Mouse (Mus musculus): Measurements from ENCODE around the gene Hist1h2bc. TPM values are rescaled to one million over a fixed set of nuclear protein-coding genes. Genes with fewer than 3 reads are reported as not detected.

The Hist1h2bc gene
- polyA plus RNA-seq (2012; rRNA removed): 25.7 and 29.8 TPM in 2 replicates

GRCm38 (mm10) chr13:23683755-23684281 is at the start of gene Hist1h2bc, which contains the start of gene Hist1h2ac:
TSS of gene Hist1h2bc (plus strand) at chr13:23684199.
TSS of gene Hist1h2ac (minus strand) at chr13:23683948.

GRCm38 (mm10) chr13:23695514-23695913 is 11.5 kb downstream of the Hist1h2bc start, which contains the start of gene Hist1h1t:
TSS of gene Hist1h1t (plus strand) at chr13:23695814.

GRCm38 (mm10) chr13:23698300-23698693 is 14.3 kb downstream of the Hist1h2bc start, which contains the start of gene Hist1h4c:
TSS of gene Hist1h4c (minus strand) at chr13:23698454.

GRCm38 (mm10) chr13:23710374-23711089 is 26.5 kb downstream of the Hist1h2bc start, which contains the start of gene Hfe:
TSS of gene Hfe (minus strand) at chr13:23710854.

GRCm38 (mm10) chr13:23738677-23739068 is 54.7 kb downstream of the Hist1h2bc start, which contains the start of gene Hist1h1c:
TSS of gene Hist1h1c (plus strand) at chr13:23738808.

Other genes with a start within 250 kb of the Hist1h2bc start
- gene Btn1a1, start 218.3 kb upstream of the Hist1h2bc start, polyA plus RNA-seq (2012; rRNA removed): 0.06 and 0.07 TPM in 2 replicates
- 0.04 and 0.11 TPM in 2 replicates for gene Btn2a2, start 195.3 kb upstream of the Hist1h2bc start, polyA plus RNA-seq (2012; rRNA removed)
- 14.7 and 20.5 TPM in 2 replicates for gene Hist1h4h, start 153.1 kb upstream of the Hist1h2bc start, polyA plus RNA-seq (2012; rRNA removed)
- 187 and 225 TPM in 2 replicates for gene Hist1h2af, start 150.3 kb upstream of the Hist1h2bc start, polyA plus RNA-seq (2012; rRNA removed)
- 16.6 and 25.3 TPM in 2 replicates for gene Hist1h3g, start 148.8 kb upstream of the Hist1h2bc start, polyA plus RNA-seq (2012; rRNA removed)
- 2.4 and 4.0 TPM in 2 replicates for gene Hist1h2bh, start 140.8 kb upstream of the Hist1h2bc start, polyA plus RNA-seq (2012; rRNA removed)
- gene Hist1h3f, start 140.1 kb upstream of the Hist1h2bc start, polyA plus RNA-seq (2012; rRNA removed): 2.5 and 3.5 TPM in 2 replicates
- 10.2 and 14.3 TPM in 2 replicates for gene Hist1h4f, start 132.6 kb upstream of the Hist1h2bc start, polyA plus RNA-seq (2012; rRNA removed)
- gene Hist1h1d, start 130.9 kb upstream of the Hist1h2bc start, polyA plus RNA-seq (2012; rRNA removed): 0.30 and 0.45 TPM in 2 replicates
- gene Hist1h3e, start 121.8 kb upstream of the Hist1h2bc start, polyA plus RNA-seq (2012; rRNA removed): 20.2 and 31.1 TPM in 2 replicates
- 9.2 and 10.5 TPM in 2 replicates for gene Hist1h2ae, start 113.0 kb upstream of the Hist1h2bc start, polyA plus RNA-seq (2012; rRNA removed)
- 17.6 and 25.1 TPM in 2 replicates for gene Hist1h2bg, start 112.8 kb upstream of the Hist1h2bc start, polyA plus RNA-seq (2012; rRNA removed)
- 7.5 and 10.9 TPM in 2 replicates for gene Hist1h2bf, start 110.0 kb upstream of the Hist1h2bc start, polyA plus RNA-seq (2012; rRNA removed)
- 4.5 and 5.4 TPM in 2 replicates for gene Hist1h2ad, start 109.8 kb upstream of the Hist1h2bc start, polyA plus RNA-seq (2012; rRNA removed)
- gene Hist1h3d, start 108.4 kb upstream of the Hist1h2bc start, polyA plus RNA-seq (2012; rRNA removed): 14.9 and 24.5 TPM in 2 replicates
- gene Hist1h4d, start 102.6 kb upstream of the Hist1h2bc start, polyA plus RNA-seq (2012; rRNA removed): 6.8 and 9.8 TPM in 2 replicates
- 2.1 and 2.5 TPM in 2 replicates for gene Hist1h2be, start 63.1 kb upstream of the Hist1h2bc start, polyA plus RNA-seq (2012; rRNA removed)
- gene Hist1h1e, start 61.6 kb upstream of the Hist1h2bc start, polyA plus RNA-seq (2012; rRNA removed): 5.2 and 7.1 TPM in 2 replicates
- gene Hist1h2ac, start 251 bp upstream of the Hist1h2bc start, polyA plus RNA-seq (2012; rRNA removed): 1.2 and 1.3 TPM in 2 replicates
- 0.16 TPM in 1 of 2 replicates, not detected in the other for gene Hist1h1t, start 11.6 kb downstream of the Hist1h2bc start, polyA plus RNA-seq (2012; rRNA removed)
- 7.0 and 8.6 TPM in 2 replicates for gene Hist1h4c, start 14.3 kb downstream of the Hist1h2bc start, polyA plus RNA-seq (2012; rRNA removed)
- 2.3 and 2.4 TPM in 2 replicates for gene Hfe, start 26.7 kb downstream of the Hist1h2bc start, polyA plus RNA-seq (2012; rRNA removed)
- 12.2 and 12.7 TPM in 2 replicates for gene Hist1h1c, start 54.6 kb downstream of the Hist1h2bc start, polyA plus RNA-seq (2012; rRNA removed)
- 19.7 and 29.1 TPM in 2 replicates for gene Hist1h3c, start 61.4 kb downstream of the Hist1h2bc start, polyA plus RNA-seq (2012; rRNA removed)
- 6.1 and 9.8 TPM in 2 replicates for gene Hist1h2bb, start 62.5 kb downstream of the Hist1h2bc start, polyA plus RNA-seq (2012; rRNA removed)
- gene Hist1h2ab, start 66.9 kb downstream of the Hist1h2bc start, polyA plus RNA-seq (2012; rRNA removed): 24.0 and 28.7 TPM in 2 replicates
- 26.1 and 47.9 TPM in 2 replicates for gene Hist1h3b, start 68.1 kb downstream of the Hist1h2bc start, polyA plus RNA-seq (2012; rRNA removed)
- 20.0 and 24.9 TPM in 2 replicates for gene Hist1h4b, start 72.8 kb downstream of the Hist1h2bc start, polyA plus RNA-seq (2012; rRNA removed)
- 8.6 and 12.5 TPM in 2 replicates for gene Hist1h4a, start 77.0 kb downstream of the Hist1h2bc start, polyA plus RNA-seq (2012; rRNA removed)
- gene Hist1h3a, start 78.2 kb downstream of the Hist1h2bc start, polyA plus RNA-seq (2012; rRNA removed): 15.6 and 21.5 TPM in 2 replicates
- gene Hist1h1a, start 79.5 kb downstream of the Hist1h2bc start, polyA plus RNA-seq (2012; rRNA removed): 3.5 and 4.3 TPM in 2 replicates
- 0.02 TPM in 1 of 2 replicates, not detected in the other for gene Trim38, start 85.7 kb downstream of the Hist1h2bc start, polyA plus RNA-seq (2012; rRNA removed)
- gene Slc17a2, start 122.8 kb downstream of the Hist1h2bc start, polyA plus RNA-seq (2012; rRNA removed): not detected in 2 replicates
- 0.01 TPM in 1 of 2 replicates, not detected in the other for gene Slc17a3, start 155.2 kb downstream of the Hist1h2bc start, polyA plus RNA-seq (2012; rRNA removed)
- not detected in 2 replicates for gene Slc17a1, start 183.6 kb downstream of the Hist1h2bc start, polyA plus RNA-seq (2012; rRNA removed)
- gene Slc17a4, start 230.8 kb downstream of the Hist1h2bc start, polyA plus RNA-seq (2012; rRNA removed): not detected in 2 replicates
- not detected in 2 replicates for gene Hist1h2ba, start 250.0 kb downstream of the Hist1h2bc start, polyA plus RNA-seq (2012; rRNA removed)